Mouse (Mus musculus) intestine, postnatal 0 days (tissue): ENCODE data around the gene Ext2. TPM values are rescaled to one million over a fixed set of nuclear protein-coding genes. Genes with fewer than 3 reads are reported as not detected.

Experiments
- ATAC-seq: fragments of 200-750 bp; cut with Nextera tagmentation; 2 replicates; pipeline ENCODE4 v1.8.0; 2017; ENCODE audit warnings: mild to moderate bottlenecking, moderate TSS enrichment, moderate library complexity
- H3K27ac ChIP-seq: fragments of 300-500 bp; sonication (generic); 2 replicates; pipeline ENCODE4 v1.5.1; 2014; ENCODE audit warnings: mild to moderate bottlenecking, low read depth, low read length, moderate library complexity
- H3K27me3 ChIP-seq: fragments of 300-500 bp; sonication (generic); replicated peaks from 2 replicates; pipeline ENCODE4 v1.6.1; 2014; ENCODE audit warnings: low read length, mixed read lengths; ENCODE audit not compliant: control insufficient read depth, insufficient read depth
- H3K36me3 ChIP-seq: fragments of 300-500 bp; sonication (generic); 2 replicates; pipeline ENCODE4 v1.6.1; 2014; ENCODE audit warnings: mild to moderate bottlenecking, moderate library complexity; ENCODE audit not compliant: control insufficient read depth, insufficient read depth
- H3K4me1 ChIP-seq: fragments of 300-500 bp; sonication (generic); replicated peaks from 2 replicates; pipeline ENCODE4 v1.6.1; 2014; ENCODE audit warnings: antibody characterized with exemption, low read length, mixed read lengths; ENCODE audit not compliant: control insufficient read depth, insufficient read depth
- H3K4me2 ChIP-seq: fragments of 300-500 bp; sonication (generic); replicated peaks from 2 replicates; pipeline ENCODE4 v1.6.1; 2014; ENCODE audit warnings: low read depth, mild to moderate bottlenecking, moderate library complexity
- H3K4me3 ChIP-seq: fragments of 300-500 bp; sonication (generic); 2 replicates; pipeline ENCODE4 v1.5.1; 2014; ENCODE audit warnings: low read depth, low read length
- H3K9ac ChIP-seq: fragments of 300-500 bp; sonication (generic); 2 replicates; pipeline ENCODE4 v1.6.1; 2014; ENCODE audit warnings: mild to moderate bottlenecking, low read depth, low read length
- H3K9me3 ChIP-seq: fragments of 300-500 bp; sonication (generic); 2 replicates; pipeline ENCODE4 v1.6.1; 2016; ENCODE audit warnings: mixed run types; ENCODE audit not compliant: control insufficient read depth
- CTCF ChIP-seq: sonication (generic); IDR thresholded peaks from 2 replicates; pipeline ENCODE4 v1.5.1; 2016; ENCODE audit warnings: low read depth, mild to moderate bottlenecking, control low read depth, antibody characterized with exemption, moderate library complexity
- WGBS: fragments of 180-500 bp; shearing (Covaris S2); extraction: QIAGEN DNeasy Blood & Tissue Kit; methylation state at CpG from one replicate; pipeline ENCODE4 v1.1.7; 2014; 5-methylcytosine and 5-hydroxymethylcytosine counted together
- polyA plus RNA-seq: library from polyadenylated mRNA; unstranded; fragments of >200 nt; fragmentation: Nextera tagmentation; extraction: Ambion mirVana; gene quantifications from 2 replicates; pipeline ENCODE4 v1.2.1, GENCODE M21; 2015

The Ext2 gene
- polyA plus RNA-seq, 1 experiment from 2014 or later, result 40.8 TPM

- no peaks in the 10 kb centered on the region for H3K9me3 ChIP-seq
- H3K4me2 ChIP-seq, result no peak overlapping the region
- H3K27me3 ChIP-seq, result no peaks in the 10 kb centered on the region
- H3K4me3 ChIP-seq, result no peak overlapping the region
- no peak overlapping the region for H3K9ac ChIP-seq
- 81% methylated on average over 6 of the region's 6 CpGs for WGBS
- no peaks in the 10 kb centered on the region for H3K36me3 ChIP-seq
- no peak overlapping the region for H3K27ac ChIP-seq
- ATAC-seq, result no peak
- H3K4me1 ChIP-seq, result no peaks in the 10 kb centered on the region
- TF ChIP-seq CTCF, result no peak
Observed at GRCm38 (mm10) chr2:93753147-93753758, 69.1 kb downstream of the Ext2 start.

DNA sequence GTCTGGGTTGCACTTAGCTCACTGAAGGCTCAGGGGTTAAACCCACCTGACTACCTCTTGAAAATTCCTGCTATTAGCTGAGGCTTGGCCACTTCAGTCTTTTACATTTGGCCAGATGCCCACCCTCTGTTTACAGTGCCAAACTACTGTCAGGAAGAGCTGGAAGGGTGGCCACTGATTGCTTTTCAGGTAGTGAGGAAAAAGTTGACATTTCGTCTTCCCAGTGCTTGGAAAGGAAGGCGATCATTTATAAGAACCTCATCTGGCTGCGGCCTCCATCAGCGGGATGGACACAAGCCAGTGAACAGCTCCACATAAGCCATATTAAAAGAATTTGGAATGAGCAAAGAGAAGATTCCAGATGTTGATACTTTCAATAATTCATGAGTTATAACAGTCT is 72.7 kb downstream of the Ext2 start:
- Histone ChIP-seq H3K4me2 (no peak overlapping the region), H3K9ac (no peak overlapping the region), H3K27ac (no peak overlapping the region), H3K27me3 (no peaks in the 10 kb centered on the region), H3K9me3 (no peaks in the 10 kb centered on the region), H3K36me3 (no peaks in the 10 kb centered on the region), H3K4me1 (no peaks in the 10 kb centered on the region), H3K4me3 (no peak overlapping the region)
- WGBS, result 69% methylated on average over 4 of the region's 4 CpGs
- no peak for ATAC-seq
- no peak for TF ChIP-seq CTCF

DNA sequence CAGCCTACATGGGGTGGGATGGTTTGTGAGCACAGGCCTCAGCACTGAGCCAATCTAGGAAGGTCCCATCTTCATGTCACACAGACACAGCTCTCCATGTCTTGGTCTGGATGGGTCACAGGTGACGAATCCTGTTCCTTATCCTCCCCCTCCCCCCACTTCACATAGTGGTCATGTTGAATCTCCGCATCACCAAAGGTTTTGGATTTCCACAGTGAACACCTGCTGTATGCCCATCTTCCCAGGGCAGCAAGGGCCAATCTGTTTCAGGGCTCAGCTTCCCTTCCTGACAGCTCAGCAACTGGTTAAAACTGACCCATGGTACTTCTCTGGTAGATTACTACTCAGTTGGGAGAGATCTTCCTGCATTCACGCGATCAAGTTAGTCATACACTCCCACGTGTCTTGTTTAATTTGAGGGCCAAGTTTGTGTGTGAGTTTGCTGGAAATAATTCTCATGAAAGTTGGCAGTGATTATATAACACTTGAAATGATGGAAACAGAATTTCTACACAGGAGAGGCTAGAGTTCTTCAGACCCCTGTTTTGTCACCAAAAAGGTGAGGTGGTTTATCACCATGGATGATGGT is 74.7 kb downstream of the Ext2 start:
- Histone ChIP-seq H3K9me3 (no peaks in the 10 kb centered on the region), H3K27ac (no peak overlapping the region), H3K4me1 (no peaks in the 10 kb centered on the region), H3K27me3 (no peaks in the 10 kb centered on the region), H3K9ac (no peak overlapping the region), H3K36me3 (no peaks in the 10 kb centered on the region), H3K4me2 (no peak overlapping the region), H3K4me3 (no peak overlapping the region)
- no peak for TF ChIP-seq CTCF
- no peak for ATAC-seq
- whole genome bisulfite sequencing, result 82% methylated on average over 5 of the region's 5 CpGs

DNA sequence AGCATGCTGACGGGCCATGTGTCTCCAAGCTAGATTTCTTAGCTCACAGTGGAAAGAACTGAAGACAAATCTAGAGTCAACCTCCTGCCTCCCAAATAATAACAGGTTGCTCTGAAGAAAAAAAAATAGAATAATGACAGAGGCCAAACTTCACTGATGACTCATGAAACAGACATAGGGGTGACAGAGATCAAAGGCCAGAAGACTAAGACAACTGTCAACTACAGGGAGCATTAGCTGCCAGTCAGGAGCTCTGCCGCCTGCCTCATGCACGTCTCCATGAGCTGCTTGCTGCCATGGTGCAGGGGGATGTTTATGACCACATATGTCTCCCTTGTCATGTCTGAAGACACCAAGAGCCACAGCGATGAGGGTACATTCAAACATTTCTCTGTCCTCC is 75.7 kb downstream of the Ext2 start:
- H3K27ac ChIP-seq, result peak overlapping the region; percentile 46; the same call in 1 of the 2 replicates
- ATAC-seq, result peak; percentile 69
- H3K4me2 ChIP-seq, result peak overlapping the region; percentile 37
- H3K4me1 ChIP-seq, result no peaks in the 10 kb centered on the region
- 51% methylated on average over 4 of the region's 4 CpGs for WGBS
- no peak overlapping the region for H3K9ac ChIP-seq
- H3K27me3 ChIP-seq, result no peaks in the 10 kb centered on the region
- no peak overlapping the region for H3K4me3 ChIP-seq
- no peak for TF ChIP-seq CTCF
- H3K9me3 ChIP-seq, result no peaks in the 10 kb centered on the region
- H3K36me3 ChIP-seq, result no peaks in the 10 kb centered on the region

DNA sequence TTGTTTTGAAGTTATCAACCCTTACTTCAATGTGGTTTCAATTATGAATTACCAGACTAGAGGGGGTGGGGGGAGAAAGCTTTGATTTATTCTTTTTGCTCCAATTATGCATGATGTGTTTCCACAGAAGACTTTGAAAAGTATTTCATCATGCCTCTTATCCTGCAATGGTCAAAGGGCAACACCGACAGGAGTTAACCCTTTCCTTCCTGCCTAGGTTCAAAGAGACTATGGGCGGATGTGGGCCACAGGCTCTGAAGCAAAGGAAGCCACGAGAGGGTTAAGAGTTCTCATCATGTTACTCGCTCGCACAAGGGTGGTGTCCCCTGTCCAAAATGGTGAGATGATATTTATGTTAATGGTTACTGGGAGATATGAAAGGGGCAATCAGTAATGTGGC is 76.2 kb downstream of the Ext2 start:
- Histone ChIP-seq H3K27ac (peak overlapping the region; percentile 50), H3K36me3 (no peaks in the 10 kb centered on the region), H3K4me1 (no peaks in the 10 kb centered on the region), H3K4me2 (peak overlapping the region; percentile 37), H3K4me3 (no peak overlapping the region), H3K9ac (no peak overlapping the region), H3K9me3 (no peaks in the 10 kb centered on the region), H3K27me3 (no peaks in the 10 kb centered on the region)
- ATAC-seq, result peak; percentile 74
- WGBS, result 49% methylated on average over 5 of the region's 5 CpGs
- no peak for TF ChIP-seq CTCF

- no peak for ATAC-seq
- H3K4me2 ChIP-seq, result peak overlapping the region; percentile 37
- no peak overlapping the region for H3K9ac ChIP-seq
- H3K36me3 ChIP-seq, result no peaks in the 10 kb centered on the region
- WGBS, result 42% methylated on average over 9 of the region's 9 CpGs
- H3K9me3 ChIP-seq, result no peaks in the 10 kb centered on the region
- TF ChIP-seq CTCF, result no peak
- H3K27me3 ChIP-seq, result no peaks in the 10 kb centered on the region
- H3K4me1 ChIP-seq, result no peaks in the 10 kb centered on the region
- H3K27ac ChIP-seq, result peak overlapping the region; percentile 50; the same call in 1 of the 2 replicates
- no peak overlapping the region for H3K4me3 ChIP-seq
Observed at GRCm38 (mm10) chr2:93745741-93746140, 76.6 kb downstream of the Ext2 start.
